Mouse (Mus musculus) frontal cortex, postnatal 36 days (tissue): Measurements from ENCODE around the gene Ankrd11.

Experiments used
- DNase-seq, 2 experiments: peaks; one replicate each; pipeline ENCODE4 v3.0.0; 2022; ENCODE audit warnings: low spot score in 2 of 2

Ankrd11 gene

DNA sequence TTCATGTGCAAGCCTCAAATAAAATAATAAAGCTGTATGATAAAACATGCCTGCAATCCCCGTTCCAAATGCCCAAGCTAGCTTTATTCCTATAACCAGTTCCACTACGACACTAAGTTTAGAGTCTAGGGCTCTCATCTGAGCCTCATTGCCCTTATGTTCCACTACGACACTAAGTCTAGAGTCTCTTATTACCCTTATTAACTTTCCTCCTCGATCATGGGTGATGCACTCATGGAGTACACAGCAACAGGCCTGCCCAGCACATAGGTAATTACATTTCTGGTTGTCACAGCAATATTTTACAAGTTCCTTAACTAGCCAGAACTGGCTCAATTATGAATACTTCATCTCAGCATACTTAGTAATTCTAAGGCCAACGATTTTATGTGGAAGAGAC, 36.3 kb downstream of the Ankrd11 start:
- DNase-seq: no peak

DNA sequence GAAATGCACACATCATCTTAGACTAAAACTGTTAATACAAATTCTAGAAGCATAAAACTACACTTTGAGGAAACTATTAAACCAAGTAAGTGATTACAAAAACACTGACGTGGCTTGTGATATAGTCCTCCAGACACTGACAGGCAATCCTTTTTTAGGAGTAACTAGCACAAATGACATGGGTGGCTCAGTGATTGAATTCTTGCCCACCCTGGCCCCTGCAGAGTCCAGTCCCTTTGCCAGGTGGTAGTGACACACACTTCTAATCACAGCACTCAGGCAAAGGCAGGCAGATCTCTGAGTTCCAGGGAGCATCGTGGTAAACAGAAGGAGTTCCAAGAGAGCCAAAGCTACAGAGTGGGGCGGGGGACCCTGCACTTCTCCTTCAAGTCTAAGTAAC, 36.7 kb downstream of the Ankrd11 start:
- no peak for DNase-seq

DNA sequence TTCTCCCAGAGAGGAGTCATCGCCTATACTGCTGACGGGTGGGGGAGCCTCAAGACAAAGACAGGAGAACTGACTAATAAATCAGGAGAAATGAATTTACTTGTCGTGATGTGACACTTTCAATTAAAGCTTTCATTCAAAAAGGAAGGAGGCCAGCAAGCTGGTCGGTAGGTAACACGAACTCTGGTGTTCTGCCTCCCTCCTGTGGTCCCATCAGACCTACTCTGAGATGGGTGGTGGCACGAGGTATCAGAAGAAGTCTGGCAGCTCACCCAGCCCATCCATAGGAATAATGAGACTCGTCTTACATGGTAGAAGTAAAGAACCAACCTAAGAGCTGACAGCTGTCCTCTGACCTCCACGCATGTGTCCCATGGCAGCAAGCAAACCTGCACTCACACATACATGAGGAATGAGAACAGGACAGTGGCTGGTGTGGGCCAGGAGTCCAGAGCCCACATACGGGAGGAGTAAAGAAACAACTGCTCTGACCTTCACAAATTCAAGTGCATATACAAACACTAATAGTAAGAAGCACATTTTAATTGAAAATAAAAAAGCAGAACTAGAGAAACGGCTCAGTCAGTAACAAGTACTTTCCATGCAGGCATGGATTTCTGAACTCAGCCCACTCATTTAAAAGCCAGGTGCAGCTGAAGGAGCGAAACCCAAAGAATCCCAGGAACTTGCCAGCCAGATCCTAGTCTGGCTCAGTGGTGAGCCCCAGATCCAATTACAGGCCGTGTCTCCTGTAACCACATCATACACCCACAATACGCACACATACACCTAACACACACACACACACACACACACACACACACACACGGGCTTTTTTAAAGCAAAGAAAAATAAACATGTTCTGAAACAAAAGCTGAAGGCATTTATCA, 37.8 kb downstream of the Ankrd11 start:
- no peak for DNase-seq

DNA sequence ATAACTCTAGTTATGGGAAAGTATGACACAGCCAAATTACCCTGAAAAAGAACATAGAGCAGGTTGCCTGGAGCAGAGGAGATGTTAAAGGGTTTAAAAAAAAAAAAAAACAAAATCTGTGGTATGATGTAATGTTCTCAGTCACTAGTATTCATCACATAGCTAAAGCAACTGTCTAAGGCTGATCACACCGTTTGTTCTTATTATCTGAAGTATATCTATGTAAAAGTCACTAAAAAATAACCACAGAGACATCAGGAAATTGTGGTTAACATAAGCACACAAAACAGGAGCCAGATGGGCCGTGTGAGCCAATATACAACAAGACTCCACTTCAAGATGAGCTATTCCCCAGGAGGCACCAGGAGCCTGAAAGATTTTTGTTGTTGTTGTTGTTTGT, 41.8 kb downstream of the Ankrd11 start:
- no peak for DNase-seq

DNA sequence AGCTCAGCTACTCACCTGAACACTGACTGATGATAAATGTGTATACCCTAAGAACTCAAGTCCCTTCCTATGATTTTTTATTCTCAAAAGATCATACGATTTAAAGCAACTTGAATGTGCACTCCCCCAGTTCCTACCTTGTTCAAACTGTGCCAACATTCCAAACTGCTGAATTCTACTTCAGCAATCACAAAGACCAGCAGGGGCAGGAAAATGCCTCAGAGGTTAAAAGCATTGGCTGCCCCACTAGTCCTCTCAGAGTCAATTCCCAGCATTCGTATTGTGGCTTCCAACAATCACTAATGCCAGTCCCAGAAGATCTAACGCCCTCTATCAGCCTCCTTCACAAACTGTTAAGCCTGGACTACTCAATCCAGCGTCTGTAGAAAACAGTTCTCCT, 44.1 kb downstream of the Ankrd11 start:
- no peak for DNase-seq

DNA sequence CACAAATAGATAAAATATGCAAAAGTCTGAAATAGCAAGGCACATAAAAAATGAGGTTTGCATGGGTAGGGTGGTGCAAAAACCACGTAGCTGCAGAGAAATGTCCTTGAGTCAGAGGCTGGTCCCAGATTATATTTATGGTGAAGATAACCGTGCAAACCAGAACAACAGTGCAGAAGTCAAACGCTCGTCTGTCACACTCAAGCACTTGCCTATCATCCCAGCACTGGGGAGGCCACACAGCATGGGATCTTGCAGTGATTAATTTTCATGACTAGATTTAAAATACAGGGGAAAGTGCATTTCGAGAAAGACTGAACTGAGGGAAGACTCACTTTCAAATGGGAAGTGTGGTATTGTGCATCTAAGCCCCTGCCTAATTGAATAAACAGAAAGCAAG, 48.3 kb downstream of the Ankrd11 start:
- DNase-seq: no peak

DNA sequence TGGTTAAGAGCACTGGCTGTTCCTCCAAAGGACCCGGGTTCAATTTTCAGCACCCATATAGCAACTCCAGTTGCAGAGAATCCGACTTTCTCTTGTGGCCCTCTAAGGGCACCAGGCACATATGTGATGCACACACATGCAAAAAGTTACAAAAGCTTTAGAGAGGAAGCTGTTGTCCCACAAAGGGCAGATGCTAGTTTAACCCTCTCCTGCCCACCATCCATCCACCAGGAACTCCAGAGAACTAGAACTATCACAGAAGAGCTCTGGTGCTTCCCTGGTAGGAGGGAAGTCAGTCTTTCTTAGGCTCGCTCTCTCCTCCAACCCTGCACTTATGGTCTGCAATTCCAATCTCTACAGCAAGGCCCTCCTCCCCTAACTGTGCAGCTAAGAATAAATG, 49.0 kb downstream of the Ankrd11 start:
- no peak for DNase-seq

DNA sequence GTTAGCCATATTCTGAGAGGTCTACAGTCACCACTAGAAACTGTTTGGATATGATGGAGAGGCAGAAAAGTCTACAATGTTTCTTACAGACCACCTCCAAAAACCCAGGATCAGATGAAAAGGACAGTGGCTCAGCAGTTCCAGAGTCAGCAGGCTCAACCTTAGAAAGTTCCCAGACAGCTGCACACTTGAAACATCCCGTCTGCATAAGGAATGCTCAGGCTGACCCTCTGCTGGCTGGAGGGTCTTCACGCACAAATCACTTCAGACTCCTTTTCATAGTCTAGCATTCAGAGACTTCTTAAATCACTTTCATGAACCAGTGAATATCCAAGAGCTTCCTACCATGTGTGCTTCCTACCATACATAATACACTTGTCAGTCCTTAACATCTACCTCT, 49.8 kb downstream of the Ankrd11 start:
- no peak for DNase-seq

DNA sequence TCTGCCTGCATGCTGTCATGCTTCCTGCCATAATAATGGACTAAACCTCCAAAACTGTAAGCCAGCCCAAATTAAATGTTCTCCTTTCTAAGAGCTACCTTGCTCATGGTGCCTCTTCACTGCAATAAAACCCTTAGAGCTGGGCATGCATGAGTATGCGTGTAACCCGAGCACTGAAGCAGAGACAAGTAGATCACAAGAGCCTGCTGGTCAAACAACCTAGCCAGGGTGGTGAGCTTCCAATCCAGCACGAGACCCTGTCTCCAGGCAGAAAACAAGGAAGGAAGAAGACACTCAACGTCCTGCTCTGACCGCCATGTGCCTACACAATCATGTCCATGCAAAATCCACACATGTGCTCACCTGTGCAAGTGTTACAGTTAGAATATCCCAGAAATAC, 50.7 kb downstream of the Ankrd11 start:
- no peak for DNase-seq

DNA sequence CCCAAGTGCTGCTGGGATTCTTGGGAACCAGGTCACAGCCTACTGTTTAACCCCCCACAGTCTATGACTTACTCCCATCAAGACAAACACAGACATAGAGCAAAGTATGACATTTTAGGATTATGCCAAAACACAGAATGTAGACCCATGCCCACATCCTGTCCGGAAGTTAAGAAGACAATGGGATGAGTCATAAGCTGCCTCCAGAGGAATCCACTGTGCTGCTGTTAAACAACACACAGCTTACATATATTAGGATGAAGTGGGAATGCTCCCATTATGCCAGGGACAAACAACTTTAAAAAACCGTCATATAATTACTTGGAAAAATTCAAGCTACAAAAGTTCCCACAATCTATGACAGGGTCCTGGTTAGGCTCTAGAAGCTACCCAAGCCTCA, 52.1 kb downstream of the Ankrd11 start:
- DNase-seq: no peak

DNA sequence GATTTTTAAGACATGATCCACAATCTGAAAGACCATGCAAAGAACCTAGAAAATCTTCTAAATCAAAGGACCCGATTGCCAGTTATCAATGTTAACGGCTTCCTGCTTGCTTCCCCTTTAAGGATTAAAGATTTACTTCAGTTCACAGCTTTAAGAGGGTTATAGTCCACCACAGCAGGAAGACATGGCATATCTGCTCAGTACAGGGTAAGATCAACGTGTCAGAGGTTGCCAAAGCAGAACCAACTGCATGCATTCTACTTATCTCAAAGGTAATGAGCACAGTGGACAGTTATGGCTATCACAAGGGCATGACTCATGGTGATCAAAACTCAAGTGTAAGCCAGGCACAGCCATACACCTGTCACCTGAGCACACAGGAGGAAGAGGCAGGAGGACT, 53.1 kb downstream of the Ankrd11 start:
- no peak for DNase-seq

DNA sequence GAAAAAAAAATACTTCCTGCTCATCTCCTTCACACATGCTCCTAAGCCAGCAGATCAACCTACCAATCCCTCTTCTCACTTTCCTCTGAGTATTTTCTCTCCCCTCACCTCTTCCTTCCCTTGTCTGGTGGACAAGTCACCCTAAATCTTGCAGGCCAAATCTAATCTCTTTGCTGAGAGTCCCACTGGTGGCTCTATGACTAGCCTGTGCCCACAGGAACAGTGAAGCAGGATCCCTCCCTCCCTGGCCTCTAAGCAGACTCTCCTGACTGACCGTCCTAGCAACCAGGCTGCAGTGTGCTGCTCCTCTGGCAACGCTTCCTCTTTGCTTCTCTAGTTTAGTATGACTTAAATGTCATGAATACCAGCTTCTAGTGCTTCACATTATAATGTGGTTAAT, 54.8 kb downstream of the Ankrd11 start:
- no peak for DNase-seq

DNA sequence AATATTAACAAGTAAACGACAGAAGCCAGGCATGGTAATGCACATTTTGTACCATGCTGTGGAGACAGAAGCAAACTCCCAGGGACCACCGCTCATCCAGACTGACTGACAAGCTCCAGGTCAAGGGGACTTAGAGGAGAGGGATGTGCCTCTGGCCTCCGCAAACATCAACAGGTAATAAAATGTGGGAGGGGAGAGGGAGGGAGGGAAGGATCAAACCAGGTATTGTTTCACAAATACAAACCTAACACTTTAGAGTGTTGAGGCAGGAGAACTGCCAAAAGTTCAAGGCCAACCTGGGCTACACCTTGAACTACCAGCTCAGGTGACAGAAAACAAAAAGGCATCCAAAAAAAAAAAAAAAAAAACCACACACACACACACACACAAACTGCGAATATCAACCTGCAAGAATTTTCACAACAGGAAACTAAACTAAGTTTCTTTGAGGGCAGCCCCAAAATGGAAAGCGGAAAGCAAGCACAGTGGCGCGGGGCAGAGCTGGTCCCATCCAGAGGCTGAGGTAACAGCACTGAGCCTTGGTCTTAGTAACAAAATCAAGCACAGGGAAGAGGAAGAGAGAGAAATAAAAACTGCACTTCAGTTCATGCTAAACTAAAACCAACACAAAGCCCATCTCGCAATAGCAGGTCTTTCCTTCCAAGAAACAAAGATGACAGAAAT, 55.4 kb downstream of the Ankrd11 start:
- DNase-seq: no peak

DNA sequence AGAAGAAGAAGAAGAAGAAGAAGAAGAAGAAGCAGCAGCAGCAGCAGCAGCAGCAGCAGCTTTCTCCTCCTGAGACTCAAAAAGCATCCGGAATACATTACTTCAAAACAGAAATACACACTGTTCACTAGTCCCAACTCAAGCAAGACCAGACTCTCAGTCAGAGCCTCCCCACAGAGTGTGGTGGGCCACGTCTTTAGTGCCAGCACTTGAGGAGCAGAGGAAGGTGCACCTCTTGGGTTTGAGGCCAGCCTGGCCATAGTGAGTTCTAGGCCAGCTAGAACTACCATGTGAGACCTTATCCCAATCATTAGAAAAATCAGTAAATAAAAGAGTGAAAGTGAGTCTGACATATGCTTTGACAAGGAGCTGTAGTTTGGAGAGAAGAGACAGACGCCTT, 57.9 kb downstream of the Ankrd11 start:
- DNase-seq: no peak

DNA sequence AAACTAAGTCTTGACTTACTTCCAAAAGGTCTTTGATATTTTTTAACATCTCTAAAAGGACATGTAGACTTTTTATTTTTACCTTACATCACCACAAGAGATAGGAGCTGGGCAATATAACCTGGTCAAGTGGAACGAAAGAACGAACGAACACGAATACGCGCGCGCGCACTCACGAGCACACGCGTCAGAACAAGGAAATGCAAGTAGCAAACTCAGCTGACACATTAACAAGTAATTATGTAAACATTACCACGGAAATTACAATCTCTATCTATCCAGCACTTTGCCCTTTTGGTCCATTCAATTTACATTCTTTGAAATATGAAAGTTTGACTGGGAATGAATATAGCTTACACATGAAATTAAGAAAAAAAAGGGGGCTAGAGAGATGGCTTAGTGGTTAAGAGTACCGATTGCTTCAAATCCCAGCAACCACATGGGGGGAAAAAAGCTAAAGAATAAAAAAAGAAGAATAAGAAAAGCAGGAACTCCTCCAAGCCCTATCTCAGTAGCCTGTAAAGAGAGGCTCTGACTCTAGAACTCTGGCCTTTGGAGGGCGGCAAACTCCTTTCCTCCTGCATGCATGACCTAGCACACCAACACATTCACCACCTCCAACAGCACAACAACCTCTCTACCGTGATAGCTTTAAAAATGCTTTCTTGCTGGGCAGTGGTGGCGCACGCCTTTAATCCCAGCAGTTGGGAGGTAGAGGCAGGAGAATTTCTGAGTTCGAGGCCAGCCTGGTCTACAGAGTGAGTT, 58.7 kb downstream of the Ankrd11 start:
- no peak for DNase-seq

DNA sequence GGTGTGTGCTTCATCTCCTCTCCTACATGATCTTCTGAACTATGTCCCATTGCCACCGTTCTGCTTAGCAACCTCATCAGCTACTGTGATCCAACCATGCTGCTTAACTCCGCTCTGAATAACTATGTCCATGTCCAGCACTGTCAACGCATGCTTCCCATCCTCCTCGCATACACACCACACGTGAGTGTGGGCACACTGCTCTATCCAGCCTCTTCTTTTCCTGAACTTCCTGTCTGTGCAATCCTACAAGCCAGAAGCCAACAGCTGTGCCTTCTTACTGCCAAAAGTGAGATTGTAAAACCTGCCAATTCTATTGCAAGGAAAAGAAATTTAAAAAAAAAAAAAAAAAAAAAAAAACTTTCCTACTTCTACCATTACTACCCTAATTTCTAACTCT, 60.4 kb downstream of the Ankrd11 start:
- no peak for DNase-seq

DNA sequence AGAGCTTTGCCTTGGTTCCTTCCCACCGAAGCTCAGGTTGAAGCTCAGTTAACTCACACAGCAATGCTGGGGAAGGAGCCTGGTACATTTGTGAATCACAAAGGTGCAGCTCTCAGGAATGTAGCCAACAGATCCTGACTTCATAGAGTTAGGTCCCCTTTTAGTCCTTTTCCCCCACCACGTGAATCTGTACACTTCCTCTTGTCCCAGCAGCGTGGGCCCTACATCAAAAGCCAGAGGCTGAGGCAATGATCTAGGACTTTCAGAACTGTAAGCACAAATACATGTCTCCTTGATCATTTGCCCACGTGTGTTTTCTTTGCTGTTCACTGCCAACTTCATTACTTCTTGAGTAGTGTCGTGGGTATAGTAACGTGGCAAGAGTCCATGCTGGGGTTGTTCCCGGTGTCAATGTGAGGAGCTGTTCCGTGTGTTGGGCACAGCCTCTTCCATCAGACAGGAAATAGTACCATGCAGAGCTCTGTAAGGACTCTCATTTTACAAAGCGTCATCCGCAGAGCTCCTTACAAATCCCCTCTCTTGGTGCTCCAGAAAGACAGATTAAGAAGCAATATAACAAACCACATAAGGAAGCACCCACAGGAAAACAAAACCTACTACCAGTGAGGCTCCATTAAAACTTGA, 62.1 kb downstream of the Ankrd11 start:
- no peak for DNase-seq

DNA sequence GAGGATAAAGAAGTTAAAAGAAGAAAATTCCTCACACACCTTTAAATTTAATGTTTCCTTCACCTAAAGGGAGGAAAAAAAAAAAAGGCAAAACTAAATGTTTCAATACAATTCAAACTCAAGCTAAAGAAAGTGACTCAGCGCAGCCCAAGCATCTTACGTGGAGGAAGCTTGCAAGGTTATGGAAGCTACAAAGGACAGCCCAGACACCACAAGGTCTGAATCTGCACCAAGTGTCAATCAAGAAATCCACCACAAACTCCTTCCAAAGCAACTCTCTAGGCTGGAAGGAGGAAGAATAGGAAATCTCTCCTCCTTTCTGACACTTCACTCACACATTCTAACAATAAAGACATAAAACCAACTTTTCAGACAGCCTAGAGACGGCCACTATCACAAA, 62.7 kb downstream of the Ankrd11 start:
- no peak for DNase-seq

DNA sequence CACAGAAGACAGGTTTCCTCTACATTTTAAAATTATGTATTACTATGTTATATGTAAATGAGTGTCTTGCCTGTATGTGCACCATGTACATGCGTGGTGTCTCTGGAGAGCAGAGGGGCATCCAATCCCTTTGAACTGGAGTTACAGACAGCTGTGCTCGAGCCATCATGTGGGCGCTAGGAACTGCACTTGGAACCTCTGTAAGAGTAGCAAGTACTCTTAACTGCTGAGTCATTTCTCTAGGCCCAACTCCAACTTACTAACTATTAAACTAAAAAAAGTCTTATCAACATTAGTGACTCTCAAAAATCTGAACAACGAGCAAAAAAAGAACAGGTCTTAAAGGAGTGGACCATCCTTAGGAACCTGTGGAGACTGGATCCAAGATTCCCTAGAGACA, 66.0 kb downstream of the Ankrd11 start:
- no peak for DNase-seq

DNA sequence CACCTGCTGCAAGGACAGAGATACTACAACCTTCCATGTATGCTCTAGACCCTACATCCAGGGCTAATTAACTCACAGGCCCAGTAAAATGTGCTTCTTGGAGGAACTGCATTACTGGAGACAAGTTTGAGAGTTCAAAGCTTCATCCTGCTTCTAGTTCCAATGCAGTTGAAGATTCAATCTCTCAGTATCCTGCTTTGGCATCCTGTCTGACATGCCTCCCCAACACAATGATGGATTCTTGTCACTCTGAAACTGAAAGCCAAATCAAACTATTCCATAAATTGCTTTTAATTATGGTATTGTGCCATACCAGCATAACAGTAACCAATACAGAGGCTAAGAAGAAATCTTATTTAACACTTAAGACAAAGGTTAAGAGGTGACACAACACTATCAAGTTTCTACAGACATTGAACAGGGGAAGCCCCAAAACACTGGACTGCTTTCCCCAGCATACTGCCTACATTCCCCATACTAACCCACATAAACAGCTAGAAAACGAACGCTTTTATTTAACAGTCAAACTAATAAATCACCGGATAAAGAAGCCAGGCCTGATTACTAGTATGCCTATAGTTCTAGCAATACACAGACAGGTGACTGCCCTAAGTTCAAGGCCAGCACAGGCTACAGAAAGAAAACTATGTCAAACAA, 72.0 kb downstream of the Ankrd11 start:
- no peak for DNase-seq

DNA sequence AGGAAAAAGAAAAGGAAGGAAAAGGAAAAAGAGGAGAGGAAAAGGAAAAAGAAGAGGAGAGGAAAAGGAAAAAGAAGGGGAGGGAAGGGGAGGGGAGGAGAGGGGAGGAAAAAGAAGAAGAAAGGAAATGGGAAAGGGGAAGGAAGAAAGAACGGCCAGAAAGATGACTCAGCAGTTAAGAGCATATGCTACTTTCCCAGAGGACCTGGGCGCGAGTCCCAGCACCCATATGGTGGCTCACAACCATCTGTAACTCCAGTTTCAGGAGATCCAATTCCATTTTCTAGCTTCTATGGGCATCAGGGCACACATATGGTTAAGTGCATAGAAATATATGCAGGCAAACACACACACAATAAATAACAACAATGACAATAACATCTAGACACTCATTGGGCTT, 73.9 kb downstream of the Ankrd11 start:
- DNase-seq: no peak

DNA sequence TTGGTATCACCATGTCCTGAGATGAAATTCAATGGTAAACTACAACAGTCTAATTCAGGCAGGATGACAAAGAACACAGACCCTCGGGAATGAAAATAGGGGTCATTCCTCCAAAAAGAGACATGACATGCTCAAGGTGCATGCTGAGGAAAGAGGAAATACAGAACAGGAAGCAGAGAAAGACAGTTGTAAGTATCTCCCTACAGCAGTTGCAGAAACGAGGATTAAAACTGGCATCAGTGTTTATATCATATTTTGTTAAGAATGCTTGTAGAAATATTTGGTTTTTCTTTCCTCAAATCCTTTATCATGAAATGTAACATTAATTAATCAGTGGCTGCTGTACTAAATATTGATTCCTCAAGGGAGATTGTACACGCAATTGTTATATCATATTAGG, 75.4 kb downstream of the Ankrd11 start:
- DNase-seq: no peak
